Mouse (Mus musculus): Measurements from ENCODE around the gene Timp4.

- TF ChIP-seq CTCF (IDR thresholded peaks at IDR 0.05; ENCODE audit: low read depth, low read length) (no peak), EP300 (IDR thresholded peaks at IDR 0.05; ENCODE audit: insufficient read depth, low read depth, low read length) (no peak)
Measured at GRCm38 (mm10) chr6:115200753-115201152, 51.3 kb downstream of the Timp4 start.

All from ES-Bruce4 (cell line).